Mouse (Mus musculus) liver, adult (tissue): ENCODE results near the gene Adgrf3.

Source experiments
- GATA4 ChIP-seq: IDR thresholded peaks from 2 replicates; pipeline ENCODE4 v1.6.1; 2014; ENCODE audit warnings: mild to moderate bottlenecking, low read length; ENCODE audit not compliant: insufficient replicate concordance

Adgrf3 gene

DNA sequence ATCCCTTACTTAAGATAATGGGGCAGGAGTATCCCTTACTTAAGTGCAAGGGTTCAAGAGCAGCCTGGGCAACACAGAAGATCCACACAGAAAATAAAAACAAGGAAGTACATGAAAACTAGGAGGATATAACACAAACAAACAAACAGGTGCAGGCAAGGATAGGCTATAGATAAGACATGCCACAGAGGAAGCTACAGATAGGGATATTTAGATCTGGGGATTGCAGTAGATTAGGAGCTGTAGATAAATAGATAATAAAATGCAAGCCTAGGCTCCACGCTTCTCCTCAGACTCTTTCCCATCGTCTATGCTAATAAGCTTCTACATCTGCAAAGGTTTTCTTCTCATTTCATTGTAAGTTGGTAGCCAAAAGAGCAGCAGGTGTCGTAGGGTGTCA lies 488 bp downstream of the Adgrf3 start:
- no peak for TF ChIP-seq GATA4

DNA sequence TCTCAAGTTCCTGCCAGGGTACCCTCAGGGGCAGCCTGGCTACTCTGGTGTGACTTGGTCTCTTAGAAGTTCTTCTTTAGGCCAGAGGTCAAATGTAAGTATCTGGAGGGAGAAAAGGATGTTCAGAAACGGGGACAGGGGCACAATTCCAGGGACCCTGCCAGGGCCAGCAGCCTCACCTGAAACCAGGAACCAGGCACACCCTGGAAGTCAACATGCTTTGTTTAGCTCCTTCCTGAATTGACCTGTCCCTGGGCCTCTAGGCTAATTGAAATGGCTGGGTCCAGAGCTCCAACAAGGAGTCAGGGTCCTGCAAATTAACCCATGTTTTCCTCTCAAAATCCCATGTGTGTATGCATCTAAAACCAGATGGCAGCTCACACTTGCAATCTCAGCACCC lies 1.1 kb downstream of the Adgrf3 start:
- TF ChIP-seq GATA4 = no peak

DNA sequence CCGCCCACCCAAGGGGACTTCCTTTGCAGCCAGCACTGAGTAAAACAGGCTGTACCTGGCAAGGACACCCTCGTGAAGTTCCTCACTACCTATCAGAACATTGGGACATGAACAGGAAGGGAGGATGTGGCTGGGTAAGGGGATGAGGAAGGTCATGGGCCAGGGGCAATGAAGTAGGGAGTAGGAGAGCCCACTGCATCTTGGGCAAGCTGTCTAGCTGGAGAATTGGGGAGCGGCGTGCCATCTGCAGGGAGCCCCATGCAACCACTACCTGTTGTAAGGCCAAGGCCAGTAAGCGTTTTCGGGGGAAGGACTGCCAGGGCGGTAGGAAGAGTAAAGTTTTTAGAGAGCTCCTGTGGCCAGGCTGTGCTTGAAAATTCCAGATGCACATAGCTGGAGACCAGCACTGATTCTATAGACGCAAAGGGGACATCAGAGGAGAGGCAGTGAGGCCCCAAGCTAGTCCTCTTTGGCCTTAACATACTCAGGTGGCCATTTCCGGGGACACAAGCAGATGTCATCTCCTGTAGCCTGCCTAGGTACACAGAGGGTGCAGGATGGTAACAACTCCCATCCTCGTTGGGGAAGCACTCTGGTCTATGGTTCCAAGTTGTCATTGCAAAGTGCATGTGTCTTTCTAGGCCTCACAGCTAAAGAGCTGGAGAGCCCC lies 2.2 kb downstream of the Adgrf3 start:
- TF ChIP-seq GATA4 = no peak

DNA sequence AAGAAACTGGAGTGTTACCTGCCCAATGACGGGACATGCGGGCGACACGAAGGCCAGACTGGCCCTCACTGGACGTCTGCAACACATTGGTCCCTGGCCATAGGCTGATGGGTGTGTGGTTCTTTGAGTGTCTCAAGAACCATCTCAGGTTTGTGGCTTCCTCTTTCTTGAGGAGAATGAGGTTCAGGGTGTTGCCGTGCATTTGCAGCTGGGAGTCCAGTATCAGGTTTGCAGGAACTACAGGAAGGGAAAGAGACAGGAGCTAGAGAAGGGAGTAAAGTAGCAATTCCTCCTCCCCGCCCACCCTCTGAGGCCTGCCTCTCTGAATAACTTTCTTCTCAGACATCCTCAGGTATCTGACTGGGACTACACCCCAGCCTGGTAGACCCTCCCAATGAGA lies 3.3 kb downstream of the Adgrf3 start:
- TF ChIP-seq GATA4 = no peak

DNA sequence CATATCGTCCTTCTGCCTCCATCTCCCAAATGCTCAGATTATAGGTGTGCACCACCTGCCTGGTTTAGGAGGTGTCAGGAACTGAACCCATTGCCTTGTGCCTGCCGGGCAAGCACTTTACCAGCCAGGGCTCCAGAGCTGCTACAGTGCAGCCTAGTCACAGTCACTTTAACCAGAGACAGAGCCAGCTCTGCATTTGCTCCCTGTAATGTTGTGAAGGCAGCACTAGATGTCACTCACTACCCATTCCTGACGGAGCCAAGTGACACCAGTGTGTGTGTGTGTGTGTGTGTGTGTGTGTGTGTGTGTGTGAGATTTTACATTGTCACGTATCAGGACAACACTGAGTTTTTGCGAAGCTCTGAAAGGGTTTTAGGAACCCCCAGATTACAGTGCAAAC lies 4.0 kb downstream of the Adgrf3 start:
- no peak for TF ChIP-seq GATA4

DNA sequence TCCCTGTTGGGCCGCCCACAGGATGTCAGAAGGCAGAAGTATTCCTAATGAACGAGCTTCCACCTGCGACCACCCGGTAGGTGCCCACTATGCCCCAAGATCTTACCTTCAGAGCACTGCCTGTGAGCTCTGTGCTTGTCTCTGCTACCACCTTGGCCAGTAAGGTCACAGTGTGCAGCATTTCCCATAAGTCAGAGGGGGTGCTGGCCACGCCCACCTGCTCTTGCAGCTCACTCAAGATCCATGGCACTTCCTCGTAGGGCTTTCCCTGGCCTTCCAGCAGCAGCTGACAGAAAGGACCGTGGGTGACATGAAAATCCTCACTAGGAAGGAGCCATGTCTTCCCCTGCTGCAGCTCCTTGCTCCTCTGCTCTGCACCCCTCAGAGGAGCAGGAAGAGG lies 7.3 kb downstream of the Adgrf3 start:
- no peak for TF ChIP-seq GATA4

DNA sequence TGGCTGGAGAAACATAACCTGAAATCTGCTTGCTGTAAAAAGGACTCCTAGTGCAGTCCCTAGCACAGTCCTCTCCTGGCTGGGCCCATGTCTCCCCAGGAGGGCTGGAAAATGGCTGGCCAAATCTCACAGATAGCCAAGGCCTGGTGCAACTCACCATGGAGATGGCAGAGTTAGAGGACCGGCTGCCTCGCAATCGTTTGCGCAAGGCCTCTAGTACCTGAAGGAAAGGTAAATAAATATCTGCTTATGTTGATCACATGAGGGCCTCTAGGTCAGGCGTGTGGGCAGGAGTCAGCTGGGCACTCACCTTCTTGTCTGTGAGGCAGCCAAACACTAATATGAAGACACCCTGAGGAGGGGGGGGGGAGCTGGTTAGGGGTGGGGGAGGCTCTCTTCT lies 10.2 kb downstream of the Adgrf3 start:
- TF ChIP-seq GATA4 = no peak

DNA sequence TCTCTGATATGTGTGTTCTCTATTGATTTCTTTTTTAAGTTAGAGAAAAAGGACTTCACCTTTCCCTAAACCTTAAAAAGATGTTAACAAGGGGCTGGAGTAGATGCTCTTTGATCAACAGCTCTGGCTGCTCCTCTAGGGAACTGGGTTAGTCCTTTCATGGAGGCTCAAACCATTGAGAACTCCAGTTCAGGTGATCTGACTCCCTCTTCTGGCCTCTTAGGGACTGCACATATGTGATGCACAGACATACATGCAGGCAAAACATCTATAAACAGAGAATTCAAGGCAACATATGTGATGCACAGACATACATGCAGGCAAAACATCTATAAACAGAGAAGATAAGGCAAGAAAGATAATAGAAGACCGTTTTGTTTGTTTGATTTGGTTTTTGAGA lies 13.1 kb downstream of the Adgrf3 start:
- no peak for TF ChIP-seq GATA4

DNA sequence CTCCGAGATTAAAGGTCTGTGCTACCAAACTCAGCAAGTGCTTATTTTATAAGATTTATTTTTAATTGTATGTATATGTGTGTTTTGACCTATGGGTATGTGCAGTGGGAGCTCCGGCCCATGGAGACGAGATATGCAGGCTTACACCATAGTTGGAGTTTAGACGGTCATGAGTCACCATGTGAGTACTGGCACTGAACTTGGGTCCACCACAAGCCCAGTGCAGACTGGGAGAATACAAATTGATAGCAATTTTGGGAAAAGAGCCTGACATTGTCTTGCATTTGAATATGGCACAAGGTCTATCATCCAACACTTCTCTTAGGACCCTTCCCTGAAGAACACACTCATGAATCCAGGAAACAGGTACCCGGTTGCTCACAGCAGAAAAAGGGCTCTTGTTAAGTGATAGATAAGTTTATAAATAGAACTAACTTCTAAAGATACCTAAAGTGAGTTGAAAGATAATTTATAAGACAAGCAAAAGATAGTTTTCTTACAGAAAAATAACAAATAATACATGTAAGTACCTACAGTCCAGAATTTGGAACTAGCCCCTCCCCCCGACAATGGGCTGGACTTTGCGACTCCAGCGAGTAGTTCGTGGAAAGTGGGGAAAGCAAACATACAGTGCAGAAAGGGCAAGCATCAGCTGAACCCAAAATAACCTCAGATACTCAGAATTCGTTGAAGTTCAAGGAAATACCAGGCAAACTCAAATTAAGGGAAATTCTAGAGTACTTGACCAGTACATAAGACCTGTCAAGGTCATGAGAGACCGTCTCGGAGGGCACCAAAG lies 17.6 kb downstream of the Adgrf3 start:
- TF ChIP-seq GATA4 = no peak

DNA sequence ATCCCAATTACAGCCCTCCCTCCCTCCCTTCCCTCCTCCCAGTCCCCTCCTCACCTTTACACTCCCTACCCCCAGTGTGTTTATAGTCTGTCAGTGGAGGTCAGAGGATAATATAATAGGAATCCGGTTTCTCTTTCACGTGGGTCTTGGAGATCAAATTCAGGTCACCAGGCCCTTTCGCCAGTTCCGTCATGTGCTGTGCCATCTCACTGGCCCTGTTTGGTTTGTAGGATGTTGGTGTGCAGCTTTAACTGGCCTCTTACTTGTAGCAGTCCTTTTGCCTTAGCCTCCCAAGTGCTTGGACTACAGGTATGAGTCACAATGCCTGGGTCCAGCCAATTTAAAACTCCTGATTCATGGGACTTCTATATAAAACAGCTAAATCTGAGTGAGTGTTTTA lies 29.7 kb downstream of the Adgrf3 start:
- no peak for TF ChIP-seq GATA4

DNA sequence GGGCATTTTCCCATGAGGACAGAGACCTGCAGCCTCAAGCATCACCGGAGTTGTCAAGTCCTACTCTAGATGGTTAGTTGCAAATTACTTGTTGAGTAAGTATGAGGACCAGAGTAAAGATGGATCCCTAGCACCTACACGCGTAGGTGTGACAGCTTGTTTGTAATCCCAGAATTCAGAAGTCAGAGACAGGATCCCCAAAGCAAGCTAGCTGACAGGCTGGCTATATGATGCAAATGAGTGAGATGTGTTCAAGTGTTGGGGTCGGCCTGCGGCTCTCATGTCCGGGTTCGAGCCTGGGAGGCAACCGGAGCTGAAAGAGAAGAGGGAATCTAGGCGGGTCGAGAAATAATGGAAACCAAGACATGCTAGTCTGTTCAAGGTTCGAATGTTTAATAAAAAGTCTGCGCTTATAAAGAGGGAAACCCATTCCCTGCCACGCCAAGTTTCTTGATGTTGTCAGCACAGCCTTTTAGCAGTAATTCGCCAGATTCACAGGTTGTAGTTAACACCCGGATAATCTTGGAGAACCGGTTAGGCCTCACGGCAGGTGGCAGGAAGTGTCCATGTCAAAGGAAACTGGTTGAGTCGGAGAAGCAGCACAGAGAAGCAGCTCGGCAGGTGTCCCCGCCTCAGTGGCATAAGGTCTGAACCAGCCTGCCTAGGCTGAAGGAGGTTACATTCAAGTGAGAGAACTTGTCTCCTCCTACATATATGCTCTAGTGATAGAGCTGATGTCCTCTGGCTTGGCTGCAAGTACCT lies 32.4 kb downstream of the Adgrf3 start:
- no peak for TF ChIP-seq GATA4

DNA sequence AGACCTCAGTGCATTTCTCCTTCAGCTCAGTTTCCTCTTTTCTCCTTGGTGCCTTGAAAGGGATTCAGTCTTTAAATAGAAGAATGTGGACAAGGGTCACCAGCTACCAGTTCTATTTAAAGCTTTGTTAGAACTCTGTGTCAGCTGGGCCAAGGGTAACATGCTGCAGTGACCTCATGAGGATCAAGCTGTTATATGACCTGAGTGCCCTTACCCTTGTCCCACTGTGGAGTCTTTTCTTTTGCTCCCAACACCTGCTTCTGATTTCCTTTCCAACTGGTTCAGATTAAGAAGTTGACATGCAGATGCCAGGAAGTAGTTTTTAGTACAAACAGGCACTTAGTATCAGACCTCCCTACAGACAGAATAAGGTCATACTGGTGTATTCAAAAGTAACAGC lies 33.4 kb downstream of the Adgrf3 start:
- no peak for TF ChIP-seq GATA4

DNA sequence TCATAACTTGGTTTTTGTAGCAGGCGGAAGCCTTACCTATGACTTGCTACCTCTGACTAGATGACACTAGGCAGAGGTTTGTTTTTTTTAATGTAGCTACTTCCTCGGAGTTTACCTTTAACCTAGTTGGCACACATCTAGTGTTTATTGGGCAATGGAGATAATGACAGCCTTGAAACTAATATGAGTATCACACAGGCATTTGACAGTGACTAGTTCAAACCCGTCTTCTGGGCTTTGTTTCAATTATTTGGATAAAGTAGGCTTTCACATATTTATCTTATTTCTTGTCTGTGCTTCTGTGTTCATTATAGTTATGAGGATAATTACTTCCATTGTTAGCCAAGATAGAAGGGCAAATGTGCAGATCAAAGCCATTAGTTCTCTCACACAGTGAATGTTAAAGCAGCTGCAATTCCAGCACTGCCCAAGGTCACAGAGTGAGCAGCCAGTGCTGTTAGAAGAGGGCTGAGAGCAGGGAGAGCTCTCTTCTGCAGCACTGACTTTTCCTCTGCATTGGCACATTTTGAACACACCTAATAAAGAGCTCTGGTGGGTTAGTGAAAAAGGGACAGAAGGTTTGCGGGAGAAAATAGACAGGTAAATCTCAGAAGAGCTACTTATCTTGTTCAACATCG lies 35.1 kb downstream of the Adgrf3 start:
- peak; percentile 57; the same call in 1 of the 2 replicates for TF ChIP-seq GATA4

DNA sequence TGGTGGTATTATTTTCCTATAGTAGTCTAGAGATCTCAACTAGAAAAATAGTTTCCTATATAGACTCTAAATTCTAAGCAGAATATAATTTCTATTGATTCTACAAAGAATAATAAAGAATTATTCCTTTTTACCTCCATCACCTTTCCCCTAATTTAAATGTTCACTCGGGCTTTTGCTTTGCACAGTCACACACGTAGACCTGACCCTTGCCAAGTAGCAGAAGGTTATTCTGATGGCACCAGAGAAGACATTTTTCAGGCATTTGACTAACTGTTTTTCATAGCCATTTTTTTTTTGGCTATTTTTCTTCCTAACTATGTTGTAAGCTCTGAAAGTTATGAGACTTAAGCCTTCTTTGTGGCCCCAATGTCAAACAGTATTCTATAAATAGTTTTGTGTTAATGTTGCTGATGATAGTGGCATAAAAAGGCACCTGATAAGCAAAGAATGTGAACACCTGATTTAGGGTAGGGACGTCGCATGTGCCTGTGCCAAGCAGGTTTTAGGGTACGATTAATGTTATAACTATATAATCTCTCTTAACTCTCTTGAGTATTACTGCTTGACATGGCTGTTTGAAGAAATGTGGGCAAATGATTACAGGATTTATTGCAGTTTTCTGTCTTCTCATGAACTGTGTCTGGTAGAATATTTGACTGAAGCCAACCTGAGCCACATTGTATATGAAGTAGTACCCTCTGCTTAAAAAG lies 40.1 kb downstream of the Adgrf3 start:
- TF ChIP-seq GATA4 = no peak

DNA sequence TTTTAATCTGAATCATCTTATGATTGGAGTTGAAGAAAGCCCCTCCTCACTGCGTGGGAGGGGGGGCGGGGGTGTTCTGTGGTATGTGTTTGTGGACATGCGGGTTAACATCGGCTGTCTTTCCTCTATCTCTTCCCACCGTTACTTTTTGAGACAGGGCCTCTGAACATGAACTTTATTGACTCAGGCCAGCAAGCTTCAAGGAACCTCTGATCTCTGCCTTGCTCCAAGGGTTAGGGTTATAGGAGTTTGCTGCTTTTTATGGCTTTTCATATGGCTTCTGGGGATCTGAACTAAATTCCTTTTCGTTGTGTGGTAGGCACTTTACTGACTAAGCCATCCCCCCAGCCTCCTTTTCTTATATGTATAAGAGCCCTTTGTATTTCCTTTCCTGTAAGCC lies 43.2 kb downstream of the Adgrf3 start:
- no peak for TF ChIP-seq GATA4
